Mouse (Mus musculus): ENCODE measurements around the gene Rcc1.

DNA sequence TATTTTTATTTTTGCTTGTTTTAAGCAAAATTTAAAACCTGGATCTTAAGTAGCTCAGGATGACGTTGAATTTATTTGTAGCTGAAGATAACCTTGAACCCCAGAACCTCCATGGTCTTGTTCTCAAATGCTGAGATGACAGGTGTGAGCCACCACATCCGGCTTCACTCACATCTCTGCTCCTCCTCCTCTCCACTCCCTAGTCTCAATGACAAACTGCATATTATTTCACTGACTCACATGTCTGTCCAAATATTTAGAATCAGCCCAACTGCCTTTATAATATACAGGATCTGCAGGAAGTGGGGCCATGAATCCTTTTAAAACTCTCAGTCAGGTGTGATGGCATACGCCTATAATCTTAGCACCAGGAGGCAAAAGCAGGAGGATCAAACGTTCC lies 35.9 kb upstream of the Rcc1 start:
- TF ChIP-seq CTCF (IDR thresholded peaks at IDR 0.05; ENCODE audit: insufficient read depth, low read length) (no peak), POLR2A (IDR thresholded peaks at IDR 0.05; ENCODE audit: borderline replicate concordance, extremely low read depth, low read depth, low read length) (no peak)

Data from lung, adult 2 months (tissue).